In the genomic region with DNA sequence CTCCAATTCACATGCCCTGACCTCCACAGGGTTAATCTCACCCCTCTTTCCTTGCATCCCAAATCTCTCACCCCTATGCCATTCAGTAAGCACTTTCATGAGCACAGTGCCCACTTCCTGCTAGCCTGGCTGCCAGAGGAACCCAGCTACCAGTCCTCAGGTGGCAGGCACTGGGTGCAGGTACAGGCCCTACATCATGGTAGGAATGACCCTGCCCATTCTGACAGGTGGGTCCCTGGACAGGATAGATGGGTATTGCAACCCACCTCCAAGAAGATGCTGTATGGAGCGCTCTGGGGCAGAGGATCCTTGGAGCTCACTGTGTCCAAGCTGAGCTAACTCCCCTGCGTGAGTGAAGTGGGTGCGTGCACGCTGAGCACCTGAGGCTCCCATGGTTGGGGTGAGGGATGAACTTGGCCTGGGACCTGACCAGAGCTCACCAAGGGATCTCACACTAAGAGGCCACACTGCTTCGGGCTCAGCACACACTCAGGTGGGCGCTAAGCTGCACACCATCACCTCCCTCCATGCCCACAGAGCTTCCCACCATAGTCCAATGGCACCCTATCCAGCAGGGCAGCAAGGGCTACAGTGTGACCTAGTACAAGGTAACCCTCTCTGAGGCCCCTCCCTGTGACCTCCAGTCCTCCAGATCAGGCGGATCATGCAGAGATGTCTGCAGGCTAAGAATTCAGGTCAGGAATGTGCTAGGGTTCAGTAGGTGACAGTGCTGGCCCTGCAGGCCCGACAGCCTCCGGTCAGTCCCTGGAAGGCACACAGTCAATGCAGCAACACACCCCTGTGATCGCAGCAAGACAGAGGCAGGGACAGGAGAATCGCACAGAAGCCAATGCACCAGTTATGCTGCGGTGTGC, we compare ENCODE assay signal across 9 mouse cellular contexts. TPM values are rescaled to one million over a fixed set of nuclear protein-coding genes. Genes with fewer than 3 reads are reported as not detected.
DNase-seq lines count a peak whose midpoint lies in the region; ATAC-seq and TF ChIP-seq lines count a peak whose summit lies in the region.
"Had no signal": no experiment of that assay in that cellular context is flagged by ENCODE, and none has a peak within 500 bp of the region (broad histone marks: within the 10 kb centered on the region; RNA-seq: fewer than 3 reads in every experiment).

No protein-coding gene starts in this region.

- H3K27me3 ChIP-seq in heart, embryonic 12.5 days (replicated peaks): no peaks in the 10 kb centered on the region
- H3K27me3 ChIP-seq in lung, embryonic 15.5 days: no peaks in the 10 kb centered on the region
- no peaks in the 10 kb centered on the region for H3K27me3 ChIP-seq in lung, postnatal 0 days (replicated peaks; ENCODE audit: insufficient read depth, low read length)
- no peaks in the 10 kb centered on the region for H3K27me3 ChIP-seq in hindbrain, embryonic 14.5 days (ENCODE audit: control insufficient read depth, insufficient read depth, low read length)
- H3K27me3 ChIP-seq in midbrain, embryonic 15.5 days (replicated peaks): no peaks in the 10 kb centered on the region

- no peak for TF ChIP-seq CTCF in lung, postnatal 0 days (IDR thresholded peaks at IDR 0.05)

- intact Hi-C loops in heart, postnatal 36 days (cut with DNase I): no loop called here

- peak overlapping the region; percentile 91; the same call in 1 of the 2 replicates for H3K27ac ChIP-seq in heart, embryonic 12.5 days (ENCODE audit: poor library complexity, severe bottlenecking)
- peak overlapping the region; percentile 96 for H3K27ac ChIP-seq in lung, embryonic 15.5 days
- no peak overlapping the region for H3K27ac ChIP-seq in lung, postnatal 0 days (ENCODE audit: low read length)
- peak overlapping the region; percentile 93 for H3K27ac ChIP-seq in hindbrain, embryonic 14.5 days
- peak overlapping the region; percentile 90; the same call in 1 of the 2 replicates for H3K27ac ChIP-seq in midbrain, embryonic 15.5 days

- no peak overlapping the region for H3K9ac ChIP-seq in heart, embryonic 12.5 days
- no peak overlapping the region for H3K9ac ChIP-seq in lung, embryonic 15.5 days
- H3K9ac ChIP-seq in lung, postnatal 0 days (replicated peaks; ENCODE audit: low read depth): no peak overlapping the region
- no peak overlapping the region for H3K9ac ChIP-seq in hindbrain, embryonic 14.5 days
- H3K9ac ChIP-seq in midbrain, embryonic 15.5 days: no peak overlapping the region

- H3K4me1 ChIP-seq in heart, embryonic 12.5 days (replicated peaks): peaks cover 69% of the 10 kb centered on the region
- peaks cover 64% of the 10 kb centered on the region for H3K4me1 ChIP-seq in lung, embryonic 15.5 days
- H3K4me1 ChIP-seq in lung, postnatal 0 days (ENCODE audit: insufficient read depth, low read depth, low read length): peaks cover 25% of the 10 kb centered on the region
- peaks cover 55% of the 10 kb centered on the region for H3K4me1 ChIP-seq in hindbrain, embryonic 14.5 days (replicated peaks; ENCODE audit: control insufficient read depth, insufficient read depth, low read length)
- peaks cover 62% of the 10 kb centered on the region for H3K4me1 ChIP-seq in midbrain, embryonic 15.5 days

- H3K9me3 ChIP-seq in heart, embryonic 12.5 days (replicated peaks): no peaks in the 10 kb centered on the region
- H3K9me3 ChIP-seq in lung, embryonic 15.5 days: no peaks in the 10 kb centered on the region
- no peaks in the 10 kb centered on the region for H3K9me3 ChIP-seq in lung, postnatal 0 days (ENCODE audit: low read length)
- no peaks in the 10 kb centered on the region for H3K9me3 ChIP-seq in hindbrain, embryonic 14.5 days (ENCODE audit: control insufficient read depth, low read length)
- H3K9me3 ChIP-seq in midbrain, embryonic 15.5 days: no peaks in the 10 kb centered on the region

- no peak for TF ChIP-seq EP300 in lung, postnatal 0 days (IDR thresholded peaks at IDR 0.05)

- H3K36me3 ChIP-seq in heart, embryonic 12.5 days: no peaks in the 10 kb centered on the region
- no peaks in the 10 kb centered on the region for H3K36me3 ChIP-seq in lung, embryonic 15.5 days
- no peaks in the 10 kb centered on the region for H3K36me3 ChIP-seq in lung, postnatal 0 days (ENCODE audit: insufficient read depth, low read length)
- no peaks in the 10 kb centered on the region; the same call in 1 of the 2 replicates for H3K36me3 ChIP-seq in hindbrain, embryonic 14.5 days (replicated peaks; ENCODE audit: control insufficient read depth, insufficient read depth)
- H3K36me3 ChIP-seq in midbrain, embryonic 15.5 days (replicated peaks): no peaks in the 10 kb centered on the region

- no peak for ATAC-seq in heart, embryonic 12.5 days (ENCODE audit: insufficient number of reproducible peaks, low FRiP score)
- no peak for ATAC-seq in lung, embryonic 15.5 days (ENCODE audit: borderline replicate concordance, extremely low read depth, low FRiP score, low TSS enrichment)
- no peak for ATAC-seq in lung, postnatal 0 days
- ATAC-seq in hindbrain, embryonic 14.5 days (ENCODE audit: low FRiP score): no peak
- ATAC-seq in midbrain, embryonic 15.5 days (replicated peaks): no peak

- no peak for DNase-seq in heart, postnatal 36 days
- DNase-seq in lung, postnatal 0 days (ENCODE audit: low spot score): no peak
- DNase-seq in hindbrain, embryonic 14.5 days (ENCODE audit: low spot score): no peak
- no peak for DNase-seq in right cerebral cortex, postnatal 10 days (ENCODE audit: low spot score in 2 of 2)
- no peak for DNase-seq in gastrocnemius, postnatal 4 days (ENCODE audit: low spot score in 2 of 2)
- DNase-seq: thymus, postnatal 14 days had no signal

- 72% methylated on average over 12 of the region's 12 CpGs for WGBS in heart, embryonic 12.5 days
- whole genome bisulfite sequencing in lung, embryonic 15.5 days: 57% methylated on average over 12 of the region's 12 CpGs
- WGBS in lung, postnatal 0 days: 68% methylated on average over 12 of the region's 12 CpGs
- WGBS in hindbrain, embryonic 14.5 days: 65% methylated on average over 12 of the region's 12 CpGs
- WGBS in midbrain, embryonic 15.5 days: 71% methylated on average over 12 of the region's 12 CpGs

- no peak overlapping the region for H3K4me3 ChIP-seq in heart, embryonic 12.5 days
- no peak overlapping the region for H3K4me3 ChIP-seq in lung, embryonic 15.5 days
- no peak overlapping the region for H3K4me3 ChIP-seq in lung, postnatal 0 days (ENCODE audit: low read depth, low read length)
- no peak overlapping the region for H3K4me3 ChIP-seq in hindbrain, embryonic 14.5 days (replicated peaks; ENCODE audit: low read length)
- H3K4me3 ChIP-seq in midbrain, embryonic 15.5 days: no peak overlapping the region

- no peak overlapping the region for H3K4me2 ChIP-seq in heart, embryonic 12.5 days
- H3K4me2 ChIP-seq in lung, embryonic 15.5 days: no peak overlapping the region
- H3K4me2 ChIP-seq in lung, postnatal 0 days (replicated peaks; ENCODE audit: low read depth, low read length): no peak overlapping the region
- no peak overlapping the region for H3K4me2 ChIP-seq in hindbrain, embryonic 14.5 days (replicated peaks)
- H3K4me2 ChIP-seq in midbrain, embryonic 15.5 days: no peak overlapping the region

RNA-seq across cellular contexts. Expression of gene Arhgef10l, which starts 39.9 kb away (rescaled TPM):
- polyA plus RNA-seq in heart, embryonic 12.5 days (2016; fragmentation: Nextera tagmentation; extraction: Ambion mirVana): 20.1 and 21.0 TPM in 2 replicates
- total RNA-seq in heart, postnatal 36 days (2021): 10 to 100 TPM; 62.5 to 65.0 TPM
- polyA plus RNA-seq in lung, embryonic 15.5 days (2015; fragmentation: Nextera tagmentation; extraction: Ambion mirVana): 14.8 and 16.6 TPM in 2 replicates
- 9.3 and 9.5 TPM in 2 replicates for polyA plus RNA-seq in lung, postnatal 0 days (2015; fragmentation: Nextera tagmentation; extraction: Ambion mirVana)
- 19.6 and 21.9 TPM in 2 replicates for polyA plus RNA-seq in hindbrain, embryonic 14.5 days (2014; fragmentation: Nextera tagmentation; extraction: Ambion mirVana)
- 30.7 and 31.5 TPM in 2 replicates for polyA plus RNA-seq in midbrain, embryonic 15.5 days (2015; fragmentation: Nextera tagmentation; extraction: Ambion mirVana)
- 10 to 100 TPM; 53.6 to 54.6 TPM for total RNA-seq in gastrocnemius, postnatal 4 days (2021)
